Mouse (Mus musculus) thymus, adult 2 months (tissue): ENCODE data around the gene Draxin.

Experiments used
- CTCF ChIP-seq: fragments of 200-500 bp; IDR thresholded peaks from 2 replicates; pipeline ENCODE4 v1.5.1; 2012; ENCODE audit warnings: mild to moderate bottlenecking, control low read depth, low read length, moderate library complexity, borderline replicate concordance; ENCODE audit not compliant: control insufficient read depth, poor library complexity, insufficient read depth; ENCODE audit errors: extremely low read depth
- POLR2A ChIP-seq: fragments of 200-500 bp; IDR thresholded peaks from 2 replicates; pipeline ENCODE4 v1.6.1; 2012; ENCODE audit warnings: mild to moderate bottlenecking, low read length, control low read depth, moderate library complexity; ENCODE audit not compliant: control insufficient read depth, poor library complexity, insufficient read depth; ENCODE audit errors: extremely low read depth

GRCm38 (mm10) chr4:148075881-148076280 lies 54.6 kb downstream of the Draxin start:
- TF ChIP-seq CTCF = no peak
- no peak for TF ChIP-seq POLR2A
